ENCODE assay signal across 21 mouse cellular contexts in genomic region chr12:15838201-15838600, GRCm38 (mm10).
"Had no signal": no experiment of that assay in that cellular context is flagged by ENCODE, and none has a peak within 500 bp of the region (broad histone marks: within the 10 kb centered on the region; RNA-seq: fewer than 3 reads in every experiment).

No protein-coding gene starts in this region.

- H3K27ac ChIP-seq: lung, embryonic 15.5 days; macrophage; midbrain, embryonic 12.5 days; neural tube, embryonic 13.5 days; neural tube, embryonic 15.5 days had no signal

- H3K9me3 ChIP-seq: lung, embryonic 15.5 days; midbrain, embryonic 12.5 days; neural tube, embryonic 13.5 days; neural tube, embryonic 15.5 days had no signal

- H3K4me1 ChIP-seq: lung, embryonic 15.5 days; megakaryocyte, embryonic 14.5 days; midbrain, embryonic 12.5 days; neural tube, embryonic 13.5 days; neural tube, embryonic 15.5 days had no signal

- H3K4me2 ChIP-seq: lung, embryonic 15.5 days; midbrain, embryonic 12.5 days; neural tube, embryonic 13.5 days; neural tube, embryonic 15.5 days had no signal

- H3K9ac ChIP-seq: lung, embryonic 15.5 days; midbrain, embryonic 12.5 days; neural tube, embryonic 13.5 days; neural tube, embryonic 15.5 days had no signal

- H3K4me3 ChIP-seq: lung, embryonic 15.5 days; megakaryocyte, embryonic 14.5 days; midbrain, embryonic 12.5 days; myocyte; neural tube, embryonic 13.5 days; neural tube, embryonic 15.5 days had no signal

- DNase-seq: lung, adult 2 months; lung, postnatal 14 days; lung, postnatal 36 days; midbrain, embryonic 14.5 days; retina, postnatal 1 day; right cerebral cortex, adult 18-20 months; right cerebral cortex, postnatal 25 days; right cerebral cortex, postnatal 4 days; spleen, adult 18-20 months; thymus, adult 18-20 months; thymus, postnatal 14 days; thymus, postnatal 36 days had no signal

- ATAC-seq: lung, postnatal 0 days; midbrain, embryonic 16.5 days had no signal

- H3K36me3 ChIP-seq: lung, embryonic 15.5 days; midbrain, embryonic 12.5 days; neural tube, embryonic 13.5 days; neural tube, embryonic 15.5 days had no signal

- H3K27me3 ChIP-seq: lung, embryonic 15.5 days; megakaryocyte, embryonic 14.5 days; midbrain, embryonic 12.5 days; neural tube, embryonic 13.5 days; neural tube, embryonic 15.5 days had no signal
